Mouse (Mus musculus): Measurements from ENCODE around the gene 4930407I10Rik.

GRCm38 (mm10) chr15:82017461-82017860 lies 41.5 kb upstream of the 4930407I10Rik start:
- no peak for TF ChIP-seq CTCF (IDR thresholded peaks at IDR 0.05; ENCODE audit: control insufficient read depth, insufficient read depth, insufficient read length)
- TF ChIP-seq CEBPB (IDR thresholded peaks at IDR 0.05; ENCODE audit: low read depth): no peak
- TF ChIP-seq MYOG (IDR thresholded peaks at IDR 0.05; ENCODE audit: control insufficient read depth, extremely low read depth, insufficient read length): no peak
- no peak for TF ChIP-seq FOSL1 (IDR thresholded peaks at IDR 0.05; ENCODE audit: insufficient read depth, low read length, poor library complexity, severe bottlenecking)
